Mouse (Mus musculus): ENCODE measurements around the gene Plcg2. TPM values are rescaled to one million over a fixed set of nuclear protein-coding genes. Genes with fewer than 3 reads are reported as not detected.
A peak's percentile ranks its signal among the peaks of the same experiment; 100 is the strongest.

Plcg2 gene
- polyA plus RNA-seq, 2 experiments: 4.3 to 5.0 TPM

- TF ChIP-seq EP300 (IDR thresholded peaks at IDR 0.05; ENCODE audit: low read depth): no peak
- no peak for TF ChIP-seq CTCF (IDR thresholded peaks at IDR 0.05; ENCODE audit: low read depth)
- H3K4me2 ChIP-seq (ENCODE audit: low read depth): no peak overlapping the region
- no peaks in the 10 kb centered on the region for H3K36me3 ChIP-seq (replicated peaks; ENCODE audit: control insufficient read depth, insufficient read depth, low read depth)
- no peaks in the 10 kb centered on the region for H3K4me1 ChIP-seq (replicated peaks; ENCODE audit: control insufficient read depth in 2 of 2, insufficient read depth in 2 of 2, low read length in 1 of 2)
- H3K9ac ChIP-seq (replicated peaks): no peak overlapping the region
- DNase-seq (ENCODE audit: low read depth in 3 of 3, low spot score in 3 of 3): no peak
- no peak overlapping the region for H3K27ac ChIP-seq
- no peak for ATAC-seq (ENCODE audit: insufficient read depth)
- WGBS (ENCODE audit: insufficient replicate concordance): 75% methylated on average over 14 of the region's 14 CpGs
- H3K4me3 ChIP-seq (ENCODE audit: insufficient read depth in 1 of 2, low read depth in 2 of 2, low read length in 2 of 2): no peak overlapping the region
- H3K9me3 ChIP-seq (ENCODE audit: control insufficient read depth, low read length): no peaks in the 10 kb centered on the region
- H3K27me3 ChIP-seq (ENCODE audit: control insufficient read depth, insufficient read depth, low read length): no peaks in the 10 kb centered on the region
Measured at GRCm38 (mm10) chr8:117604671-117605070, 106.6 kb downstream of the Plcg2 start.

DNA sequence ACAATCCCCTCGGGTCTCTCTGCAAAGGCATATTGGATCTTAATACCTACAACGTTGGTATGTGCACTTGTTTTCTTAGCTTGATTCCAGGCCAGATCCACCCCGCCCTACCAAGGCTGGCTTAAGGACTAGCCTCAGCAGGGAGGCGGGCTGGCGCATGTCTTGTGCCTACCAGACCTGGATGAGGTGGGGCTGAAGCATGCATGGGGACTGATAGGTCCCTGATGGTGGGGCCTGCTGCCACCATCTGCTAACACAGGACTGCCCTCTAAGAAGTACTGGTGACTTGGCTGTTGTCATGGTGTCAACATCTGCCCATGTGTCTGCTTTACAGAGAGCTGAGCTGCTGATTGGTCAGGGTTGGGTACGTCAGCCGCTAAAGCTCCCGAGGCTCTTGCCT is 107.1 kb downstream of the Plcg2 start:
- WGBS (ENCODE audit: insufficient replicate concordance): 74% methylated on average over 8 of the region's 8 CpGs
- H3K27ac ChIP-seq: no peak overlapping the region
- ATAC-seq (ENCODE audit: insufficient read depth) (no peak), DNase-seq (ENCODE audit: low read depth in 3 of 3, low spot score in 3 of 3) (no peak)
- no peak overlapping the region for H3K4me3 ChIP-seq (ENCODE audit: insufficient read depth in 1 of 2, low read depth in 2 of 2, low read length in 2 of 2)
- H3K27me3 ChIP-seq (ENCODE audit: control insufficient read depth, insufficient read depth, low read length): no peaks in the 10 kb centered on the region
- H3K4me2 ChIP-seq (ENCODE audit: low read depth): no peak overlapping the region
- no peaks in the 10 kb centered on the region for H3K9me3 ChIP-seq (ENCODE audit: control insufficient read depth, low read length)
- no peaks in the 10 kb centered on the region for H3K4me1 ChIP-seq (replicated peaks; ENCODE audit: control insufficient read depth in 2 of 2, insufficient read depth in 2 of 2, low read length in 1 of 2)
- no peaks in the 10 kb centered on the region for H3K36me3 ChIP-seq (replicated peaks; ENCODE audit: control insufficient read depth, insufficient read depth, low read depth)
- no peak overlapping the region for H3K9ac ChIP-seq (replicated peaks)
- TF ChIP-seq EP300 (IDR thresholded peaks at IDR 0.05; ENCODE audit: low read depth): no peak
- TF ChIP-seq CTCF (IDR thresholded peaks at IDR 0.05; ENCODE audit: low read depth): no peak

GRCm38 (mm10) chr8:117610506-117610905 is 112.4 kb downstream of the Plcg2 start:
- TF ChIP-seq EP300 (IDR thresholded peaks at IDR 0.05; ENCODE audit: low read depth) (no peak), CTCF (IDR thresholded peaks at IDR 0.05; ENCODE audit: low read depth) (no peak)
- DNase-seq (ENCODE audit: low read depth in 3 of 3, low spot score in 3 of 3) (no peak), ATAC-seq (ENCODE audit: insufficient read depth) (no peak)
- H3K4me1 ChIP-seq (replicated peaks; ENCODE audit: control insufficient read depth in 2 of 2, insufficient read depth in 2 of 2, low read length in 1 of 2): no peaks in the 10 kb centered on the region
- H3K36me3 ChIP-seq (replicated peaks; ENCODE audit: control insufficient read depth, insufficient read depth, low read depth): no peaks in the 10 kb centered on the region
- no peak overlapping the region for H3K4me2 ChIP-seq (ENCODE audit: low read depth)
- no peaks in the 10 kb centered on the region for H3K27me3 ChIP-seq (ENCODE audit: control insufficient read depth, insufficient read depth, low read length)
- 77% methylated on average over 10 of the region's 10 CpGs for WGBS (ENCODE audit: insufficient replicate concordance)
- H3K4me3 ChIP-seq (ENCODE audit: insufficient read depth in 1 of 2, low read depth in 2 of 2, low read length in 2 of 2): no peak overlapping the region
- H3K9ac ChIP-seq (replicated peaks): no peak overlapping the region
- no peaks in the 10 kb centered on the region for H3K9me3 ChIP-seq (ENCODE audit: control insufficient read depth, low read length)
- no peak overlapping the region for H3K27ac ChIP-seq

- ATAC-seq (ENCODE audit: insufficient read depth): no peak
- no peak overlapping the region for H3K4me3 ChIP-seq (ENCODE audit: insufficient read depth in 1 of 2, low read depth in 2 of 2, low read length in 2 of 2)
- DNase-seq (ENCODE audit: low read depth in 3 of 3, low spot score in 3 of 3): no peak
- WGBS (ENCODE audit: insufficient replicate concordance): 80% methylated on average over 12 of the region's 12 CpGs
- H3K36me3 ChIP-seq (replicated peaks; ENCODE audit: control insufficient read depth, insufficient read depth, low read depth): no peaks in the 10 kb centered on the region
- no peaks in the 10 kb centered on the region for H3K4me1 ChIP-seq (replicated peaks; ENCODE audit: control insufficient read depth in 2 of 2, insufficient read depth in 2 of 2, low read length in 1 of 2)
- no peaks in the 10 kb centered on the region for H3K9me3 ChIP-seq (ENCODE audit: control insufficient read depth, low read length)
- no peak overlapping the region for H3K27ac ChIP-seq
- TF ChIP-seq CTCF (IDR thresholded peaks at IDR 0.05; ENCODE audit: low read depth) (no peak), EP300 (IDR thresholded peaks at IDR 0.05; ENCODE audit: low read depth) (no peak)
- no peak overlapping the region for H3K4me2 ChIP-seq (ENCODE audit: low read depth)
- no peaks in the 10 kb centered on the region for H3K27me3 ChIP-seq (ENCODE audit: control insufficient read depth, insufficient read depth, low read length)
- no peak overlapping the region for H3K9ac ChIP-seq (replicated peaks)
Measured at GRCm38 (mm10) chr8:117612861-117613260, 114.8 kb downstream of the Plcg2 start.

DNA sequence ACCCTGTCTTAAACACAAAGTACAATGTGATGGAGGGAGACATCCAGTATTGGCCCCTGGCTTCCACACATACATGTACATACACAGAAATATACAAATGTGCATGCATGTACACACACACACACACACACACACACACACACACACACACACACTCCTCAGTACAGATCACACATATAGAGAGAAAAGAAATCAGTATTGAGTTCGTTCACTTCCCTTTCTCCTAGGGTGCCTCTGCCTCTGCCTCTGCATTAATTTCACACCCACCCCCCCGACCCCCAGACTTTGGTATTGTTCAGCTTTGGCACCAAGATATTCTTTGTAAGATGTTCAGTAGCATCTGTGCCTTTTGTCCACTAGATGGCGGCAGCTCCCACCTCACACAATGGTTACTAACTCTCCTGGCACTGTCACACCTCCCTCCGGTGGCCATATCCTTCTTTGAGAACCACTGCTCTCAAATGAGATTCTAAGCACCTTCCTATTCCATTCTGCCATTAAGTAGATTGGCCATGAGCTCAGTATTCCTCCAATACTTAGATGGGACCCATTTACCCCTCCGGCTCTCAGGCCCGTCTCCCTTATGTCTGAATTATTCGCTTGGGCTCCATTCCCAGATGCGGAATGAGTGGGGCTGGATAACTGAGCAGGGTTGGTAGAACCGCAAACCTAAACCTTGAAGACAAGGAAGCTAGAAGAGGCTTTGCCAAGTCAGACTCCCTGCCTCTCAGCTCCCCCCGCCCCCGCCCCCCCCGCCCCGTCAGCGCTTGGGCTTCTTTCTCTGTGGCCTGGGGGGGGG is 128.1 kb downstream of the Plcg2 start:
- H3K4me1 ChIP-seq (replicated peaks; ENCODE audit: control insufficient read depth in 2 of 2, insufficient read depth in 2 of 2, low read length in 1 of 2): no peaks in the 10 kb centered on the region
- H3K4me3 ChIP-seq (ENCODE audit: insufficient read depth in 1 of 2, low read depth in 2 of 2, low read length in 2 of 2): no peak overlapping the region
- no peaks in the 10 kb centered on the region for H3K9me3 ChIP-seq (ENCODE audit: control insufficient read depth, low read length)
- WGBS (ENCODE audit: insufficient replicate concordance): 68% methylated on average over 14 of the region's 14 CpGs
- H3K36me3 ChIP-seq (replicated peaks; ENCODE audit: control insufficient read depth, insufficient read depth, low read depth): no peaks in the 10 kb centered on the region
- no peaks in the 10 kb centered on the region for H3K27me3 ChIP-seq (ENCODE audit: control insufficient read depth, insufficient read depth, low read length)
- TF ChIP-seq CTCF (IDR thresholded peaks at IDR 0.05; ENCODE audit: low read depth) (peak; percentile 81), EP300 (IDR thresholded peaks at IDR 0.05; ENCODE audit: low read depth) (no peak)
- no peak for ATAC-seq (ENCODE audit: insufficient read depth)
- H3K27ac ChIP-seq: no peak overlapping the region
- DNase-seq (ENCODE audit: low read depth in 3 of 3, low spot score in 3 of 3): peak; percentile 7 to 22 (median 17)
- no peak overlapping the region for H3K9ac ChIP-seq (replicated peaks)
- H3K4me2 ChIP-seq (ENCODE audit: low read depth): no peak overlapping the region

Measured in liver, embryonic 14.5 days (tissue).